Mouse (Mus musculus) stomach, postnatal 0 days (tissue): ENCODE measurements around the gene Gpbar1. TPM values are rescaled to one million over a fixed set of nuclear protein-coding genes. Genes with fewer than 3 reads are reported as not detected.

Source experiments
- ATAC-seq: fragments of 200-750 bp; cut with Nextera tagmentation; 2 replicates; pipeline ENCODE4 v1.8.0; 2017; ENCODE audit not compliant: low FRiP score, low TSS enrichment
- DNase-seq: peaks from one replicate; pipeline ENCODE4 v3.0.0-alpha.2; 2016; ENCODE audit warnings: low spot score
- H3K27ac ChIP-seq: fragments of 300-500 bp; sonication (generic); replicated peaks from 2 replicates; pipeline ENCODE4 v1.5.1; 2014; ENCODE audit warnings: mild to moderate bottlenecking, control low read depth
- H3K27me3 ChIP-seq: fragments of 300-500 bp; sonication (generic); 2 replicates; pipeline ENCODE4 v1.6.1; 2014; ENCODE audit warnings: low read length; ENCODE audit not compliant: control insufficient read depth, insufficient read depth
- H3K36me3 ChIP-seq: fragments of 300-500 bp; sonication (generic); 2 replicates; pipeline ENCODE4 v1.6.1; 2014; ENCODE audit warnings: low read length, mixed read lengths; ENCODE audit not compliant: control insufficient read depth, insufficient read depth
- H3K4me1 ChIP-seq: fragments of 300-500 bp; sonication (generic); replicated peaks from 2 replicates; pipeline ENCODE4 v1.6.1; 2014; ENCODE audit warnings: antibody characterized with exemption; ENCODE audit not compliant: control insufficient read depth, insufficient read depth
- H3K4me2 ChIP-seq: fragments of 300-500 bp; sonication (generic); replicated peaks from 2 replicates; pipeline ENCODE4 v1.6.1; 2014; ENCODE audit warnings: low read depth, mild to moderate bottlenecking, control low read depth, moderate library complexity
- H3K4me3 ChIP-seq: fragments of 300-500 bp; sonication (generic); 2 replicates; pipeline ENCODE4 v1.5.1; 2014; ENCODE audit warnings: low read depth, low read length, control low read depth
- H3K9ac ChIP-seq: fragments of 300-500 bp; sonication (generic); 2 replicates; pipeline ENCODE4 v1.6.1; 2014; ENCODE audit warnings: mild to moderate bottlenecking, low read length, control low read depth, mixed read lengths
- H3K9me3 ChIP-seq: fragments of 300-500 bp; sonication (generic); 2 replicates; pipeline ENCODE4 v1.6.1; 2016; ENCODE audit warnings: low read length; ENCODE audit not compliant: control insufficient read depth
- CTCF ChIP-seq: IDR thresholded peaks from 2 replicates; pipeline ENCODE4 v1.5.1; 2016; ENCODE audit warnings: antibody characterized with exemption, low read depth, mild to moderate bottlenecking, moderate library complexity
- EP300 ChIP-seq: optimal IDR thresholded peaks from 2 replicates; pipeline ENCODE3; 2016; ENCODE audit warnings: antibody characterized with exemption
- WGBS: fragments of 180-500 bp; shearing (Covaris S2); extraction: QIAGEN DNeasy Blood & Tissue Kit; methylation state at CpG from one replicate; pipeline ENCODE4 v1.1.7; 2014; 5-methylcytosine and 5-hydroxymethylcytosine counted together
- polyA plus RNA-seq: library from polyadenylated mRNA; unstranded; fragments of >200 nt; fragmentation: Nextera tagmentation; extraction: Ambion mirVana; gene quantifications from 2 replicates; pipeline ENCODE4 v1.2.1, GENCODE M21; 2015

Gene Gpbar1
- polyA plus RNA-seq, 1 experiment from 2014 or later: 0.63 TPM

DNA sequence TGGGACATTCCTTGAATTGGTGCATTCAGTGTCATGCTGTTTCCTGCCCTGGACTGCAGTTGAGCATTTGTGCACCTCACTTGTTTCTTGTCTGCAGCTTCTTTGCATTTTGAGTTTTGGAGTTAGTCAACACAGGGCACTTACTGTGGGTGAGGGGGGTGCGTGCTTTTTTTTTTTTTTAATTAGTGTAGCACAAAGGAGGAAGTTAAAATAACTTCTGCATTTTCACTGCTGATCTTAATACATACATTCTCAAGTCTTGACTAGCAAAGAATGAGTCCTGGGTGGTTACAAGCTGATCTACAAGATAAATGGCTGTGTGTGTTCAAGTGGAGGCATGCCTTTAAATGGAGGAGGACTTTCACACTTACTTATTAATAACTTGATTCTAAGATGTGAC, 40.2 kb upstream of the Gpbar1 start:
- H3K4me2 ChIP-seq: peak overlapping the region; percentile 77
- H3K27me3 ChIP-seq: no peaks in the 10 kb centered on the region
- TF ChIP-seq EP300: no peak
- no peak for TF ChIP-seq CTCF
- 0 out of 2 replicates have a peak, but pooled peaks cover 7% of the 10 kb centered on the region for H3K4me1 ChIP-seq
- DNase-seq (no peak), ATAC-seq (no peak)
- H3K9ac ChIP-seq: peak overlapping the region; percentile 98; the same call in 1 of the 2 replicates
- no peaks in the 10 kb centered on the region for H3K9me3 ChIP-seq
- peak overlapping the region; percentile 98 for H3K27ac ChIP-seq
- no peaks in the 10 kb centered on the region for H3K36me3 ChIP-seq
- WGBS: 37% methylated on average over 1 of the region's 1 CpGs
- peak overlapping the region; percentile 99 for H3K4me3 ChIP-seq

GRCm38 (mm10) chr1:74239162-74239561, 39.2 kb upstream of the Gpbar1 start:
- Histone ChIP-seq H3K4me2 (peak overlapping the region; percentile 77), H3K4me3 (peak overlapping the region; percentile 23), H3K36me3 (no peaks in the 10 kb centered on the region), H3K4me1 (0 out of 2 replicates have a peak, but pooled peaks cover 7% of the 10 kb centered on the region), H3K27me3 (no peaks in the 10 kb centered on the region), H3K27ac (peak overlapping the region; percentile 78), H3K9me3 (no peaks in the 10 kb centered on the region), H3K9ac (0 out of 2 replicates have a peak overlapping the region, but pooled peaks have one; percentile 41)
- WGBS: 29% methylated on average over 7 of the region's 7 CpGs
- ATAC-seq: no peak
- no peak for TF ChIP-seq CTCF
- TF ChIP-seq EP300: no peak
- DNase-seq: no peak

DNA sequence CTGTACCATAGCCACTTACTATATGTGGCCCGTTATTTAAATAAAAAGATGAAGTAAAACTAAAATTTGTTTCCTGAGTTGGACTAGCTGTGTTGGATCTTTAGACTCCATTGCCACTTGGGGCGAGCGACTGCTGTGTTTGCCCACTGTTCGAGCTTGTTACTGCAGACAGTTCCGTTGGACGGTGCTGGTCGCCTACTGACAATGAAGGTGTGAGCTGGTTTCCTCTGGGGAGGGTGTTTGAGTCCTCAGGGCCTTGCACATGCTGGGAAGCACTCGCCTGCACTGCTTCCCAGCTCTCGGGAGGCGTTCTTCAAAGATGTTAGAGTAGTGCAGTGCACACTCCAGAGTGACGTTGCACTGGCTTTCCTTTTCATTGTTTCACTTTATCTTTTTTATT, 38.7 kb upstream of the Gpbar1 start:
- 0 out of 2 replicates have a peak, but pooled peaks cover 7% of the 10 kb centered on the region for H3K4me1 ChIP-seq
- H3K27me3 ChIP-seq: no peaks in the 10 kb centered on the region
- H3K4me2 ChIP-seq: peak overlapping the region; percentile 77
- DNase-seq: no peak
- peak overlapping the region; percentile 78 for H3K27ac ChIP-seq
- H3K36me3 ChIP-seq: no peaks in the 10 kb centered on the region
- no peak for ATAC-seq
- no peaks in the 10 kb centered on the region for H3K9me3 ChIP-seq
- H3K9ac ChIP-seq: peak overlapping the region; percentile 41
- peak overlapping the region; percentile 23 for H3K4me3 ChIP-seq
- WGBS: 24% methylated on average over 11 of the region's 11 CpGs
- TF ChIP-seq EP300: no peak
- TF ChIP-seq CTCF: no peak

DNA sequence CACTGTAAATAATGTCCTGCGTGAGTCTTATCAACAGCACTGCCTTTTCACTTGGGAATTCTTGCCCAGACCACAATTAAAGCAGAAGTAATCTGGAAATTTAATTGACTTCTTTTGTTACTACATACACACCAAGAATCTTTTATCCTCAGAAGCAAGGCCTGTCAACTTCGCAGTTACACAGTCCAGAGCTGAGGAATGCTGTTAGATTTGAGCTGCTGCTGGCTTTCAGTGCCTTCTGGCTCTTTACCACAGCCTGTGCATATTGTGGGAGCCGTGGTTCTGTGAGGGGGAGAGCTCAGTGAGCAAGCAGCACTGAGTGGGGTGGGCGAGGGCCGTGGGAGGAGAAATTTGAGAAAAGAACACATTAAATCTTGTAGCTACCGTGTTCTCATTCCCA, 38.0 kb upstream of the Gpbar1 start:
- peak; percentile 38 for ATAC-seq
- no peak for TF ChIP-seq CTCF
- TF ChIP-seq EP300: no peak
- Histone ChIP-seq H3K36me3 (no peaks in the 10 kb centered on the region), H3K4me1 (0 out of 2 replicates have a peak, but pooled peaks cover 7% of the 10 kb centered on the region), H3K9me3 (no peaks in the 10 kb centered on the region), H3K27ac (peak overlapping the region; percentile 78), H3K4me2 (peak overlapping the region; percentile 23), H3K9ac (no peak overlapping the region), H3K4me3 (no peak overlapping the region), H3K27me3 (no peaks in the 10 kb centered on the region)
- peak; percentile 46 for DNase-seq
- WGBS: 8% methylated on average over 6 of the region's 6 CpGs

DNA sequence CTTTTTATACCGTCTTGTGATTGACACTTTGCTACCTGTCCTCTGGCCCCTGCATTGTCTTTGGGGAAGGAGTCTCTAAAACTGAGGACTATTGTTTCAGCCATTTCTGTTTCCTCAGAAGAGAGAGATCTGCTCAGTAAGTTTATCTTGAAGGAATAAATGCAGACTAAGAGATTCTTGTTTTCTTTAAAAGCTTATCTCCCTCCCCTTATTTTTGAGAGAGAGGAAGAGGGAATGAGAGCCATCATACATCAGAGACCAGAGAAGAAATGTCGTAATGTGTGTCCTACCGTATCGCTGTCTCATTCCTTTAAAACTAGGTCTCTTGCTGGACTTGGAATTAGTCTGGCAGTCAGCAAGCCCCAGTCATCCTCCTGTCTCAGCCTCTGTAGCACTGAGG, 37.5 kb upstream of the Gpbar1 start:
- TF ChIP-seq CTCF (no peak), EP300 (no peak)
- peak overlapping the region; percentile 23 for H3K4me2 ChIP-seq
- peak overlapping the region; percentile 78 for H3K27ac ChIP-seq
- 51% methylated on average over 4 of the region's 4 CpGs for WGBS
- H3K4me1 ChIP-seq: 0 out of 2 replicates have a peak, but pooled peaks cover 7% of the 10 kb centered on the region
- ATAC-seq (no peak), DNase-seq (no peak)
- H3K9me3 ChIP-seq: no peaks in the 10 kb centered on the region
- no peak overlapping the region for H3K9ac ChIP-seq
- H3K36me3 ChIP-seq: no peaks in the 10 kb centered on the region
- H3K4me3 ChIP-seq: no peak overlapping the region
- no peaks in the 10 kb centered on the region for H3K27me3 ChIP-seq

DNA sequence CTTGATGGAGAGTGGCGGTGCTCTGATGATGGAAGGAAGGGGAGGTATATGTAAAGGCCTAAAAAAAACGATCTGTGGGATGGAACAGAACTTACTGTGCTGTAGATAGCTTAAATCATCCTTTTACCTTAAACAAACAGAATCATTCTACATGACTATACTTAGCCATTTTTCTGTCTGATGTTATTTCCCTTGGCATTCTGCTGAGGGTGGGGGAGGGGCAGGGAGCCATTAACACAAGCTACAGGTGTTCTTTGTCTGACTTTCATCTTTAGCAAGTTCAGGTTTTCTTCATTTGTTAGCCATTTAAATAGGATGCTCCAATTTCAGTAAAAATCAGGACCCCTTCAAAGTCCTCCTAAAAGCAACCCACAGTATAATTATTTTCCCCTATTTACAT, 32.8 kb upstream of the Gpbar1 start:
- Histone ChIP-seq H3K36me3 (0 out of 2 replicates have a peak, but pooled peaks cover under 1% of the 10 kb centered on the region), H3K9me3 (no peaks in the 10 kb centered on the region), H3K27me3 (no peaks in the 10 kb centered on the region), H3K4me1 (peaks cover 2% of the 10 kb centered on the region; the same call in 1 of the 2 replicates), H3K4me2 (no peak overlapping the region), H3K9ac (no peak overlapping the region), H3K27ac (no peak overlapping the region), H3K4me3 (no peak overlapping the region)
- ATAC-seq (no peak), DNase-seq (no peak)
- 64% methylated on average over 2 of the region's 2 CpGs for WGBS
- TF ChIP-seq EP300 (no peak), CTCF (no peak)
